Mouse (Mus musculus): Measurements from ENCODE around the gene Snap29. TPM values are rescaled to one million over a fixed set of nuclear protein-coding genes. Genes with fewer than 3 reads are reported as not detected.

Snap29 gene
- polyA plus RNA-seq, 1 experiment: 9.1 TPM

DNA sequence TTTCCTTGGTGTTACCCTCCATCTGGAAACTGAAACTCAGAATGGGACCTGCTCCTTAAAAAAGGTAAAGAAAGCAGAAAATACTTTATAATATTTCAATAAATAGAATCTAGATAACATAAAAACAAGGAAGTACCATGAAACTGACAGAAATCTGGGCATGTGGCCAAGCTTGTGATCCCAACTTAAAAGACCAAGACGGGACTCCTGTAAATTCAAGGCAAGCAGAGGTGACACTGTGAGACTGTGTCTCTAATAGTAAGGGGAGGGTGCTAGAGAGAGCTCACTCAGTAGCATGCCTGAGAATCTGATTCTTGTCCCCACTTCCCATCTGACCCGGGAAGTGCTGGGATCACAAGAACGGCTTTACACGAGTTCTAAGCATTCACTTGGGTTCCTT is 13.0 kb upstream of the Snap29 start:
- Histone ChIP-seq H3K79me3 (ENCODE audit: low read depth) (no peaks in the 10 kb centered on the region), H3K4me3 (ENCODE audit: insufficient read depth, poor library complexity, severe bottlenecking) (no peak overlapping the region), H3K27me3 (ENCODE audit: control insufficient read depth, insufficient read depth, insufficient read length) (no peaks in the 10 kb centered on the region), H3K79me2 (ENCODE audit: control insufficient read depth, insufficient read depth) (no peaks in the 10 kb centered on the region), H3ac (ENCODE audit: control insufficient read depth, insufficient read length, low read depth) (no peak overlapping the region), H3K36me3 (ENCODE audit: control insufficient read depth, insufficient read depth) (peaks cover 6% of the 10 kb centered on the region)
- TF ChIP-seq CTCF (IDR thresholded peaks at IDR 0.05; ENCODE audit: control insufficient read depth, insufficient read depth, insufficient read length): no peak
- TF ChIP-seq FOSL1 (IDR thresholded peaks at IDR 0.05; ENCODE audit: insufficient read depth, low read length, poor library complexity, severe bottlenecking): no peak
- TF ChIP-seq USF1 (IDR thresholded peaks at IDR 0.05; ENCODE audit: low read depth): no peak
- TF ChIP-seq CEBPB (IDR thresholded peaks at IDR 0.05; ENCODE audit: low read depth): no peak
- TF ChIP-seq MAX (IDR thresholded peaks at IDR 0.05): no peak
- no peak for TF ChIP-seq MYOG (IDR thresholded peaks at IDR 0.05; ENCODE audit: control insufficient read depth, extremely low read depth, insufficient read length)
- TF ChIP-seq MYOD1 (IDR thresholded peaks at IDR 0.05; ENCODE audit: control insufficient read depth, insufficient read length, low read depth): no peak

DNA sequence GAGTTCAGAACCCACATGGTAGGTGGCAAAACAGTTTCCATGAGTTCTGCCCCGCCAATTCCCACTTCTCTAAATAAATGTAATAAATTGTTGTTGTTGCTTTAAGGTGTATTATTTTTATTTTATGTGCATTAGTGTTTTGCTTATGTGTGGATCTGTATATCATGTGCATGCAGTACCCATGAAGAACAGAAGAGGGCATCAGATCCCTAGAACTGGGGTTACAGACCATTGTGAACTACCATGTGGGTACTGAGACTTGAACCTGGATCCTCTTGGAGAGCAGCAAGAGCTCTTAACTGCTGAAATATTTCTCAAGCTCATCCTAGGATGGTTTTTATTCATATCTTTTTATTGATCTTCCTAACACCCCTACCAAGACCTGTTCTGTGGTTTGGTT is 2.9 kb upstream of the Snap29 start:
- peaks cover 38% of the 10 kb centered on the region for H3K79me2 ChIP-seq (ENCODE audit: control insufficient read depth, insufficient read depth)
- H3K79me3 ChIP-seq (ENCODE audit: low read depth): peaks cover 3% of the 10 kb centered on the region
- TF ChIP-seq CTCF (IDR thresholded peaks at IDR 0.05; ENCODE audit: control insufficient read depth, insufficient read depth, insufficient read length): no peak
- no peak for TF ChIP-seq CEBPB (IDR thresholded peaks at IDR 0.05; ENCODE audit: low read depth)
- TF ChIP-seq USF1 (IDR thresholded peaks at IDR 0.05; ENCODE audit: low read depth): no peak
- TF ChIP-seq MYOD1 (IDR thresholded peaks at IDR 0.05; ENCODE audit: control insufficient read depth, insufficient read length, low read depth): no peak
- TF ChIP-seq MYOG (IDR thresholded peaks at IDR 0.05; ENCODE audit: control insufficient read depth, extremely low read depth, insufficient read length): no peak
- no peak for TF ChIP-seq MAX (IDR thresholded peaks at IDR 0.05)
- TF ChIP-seq FOSL1 (IDR thresholded peaks at IDR 0.05; ENCODE audit: insufficient read depth, low read length, poor library complexity, severe bottlenecking): no peak
- peaks cover 7% of the 10 kb centered on the region for H3K36me3 ChIP-seq (ENCODE audit: control insufficient read depth, insufficient read depth)
- H3ac ChIP-seq (ENCODE audit: control insufficient read depth, insufficient read length, low read depth): no peak overlapping the region
- no peak overlapping the region for H3K4me3 ChIP-seq (ENCODE audit: insufficient read depth, poor library complexity, severe bottlenecking)
- H3K27me3 ChIP-seq (ENCODE audit: control insufficient read depth, insufficient read depth, insufficient read length): no peaks in the 10 kb centered on the region

DNA sequence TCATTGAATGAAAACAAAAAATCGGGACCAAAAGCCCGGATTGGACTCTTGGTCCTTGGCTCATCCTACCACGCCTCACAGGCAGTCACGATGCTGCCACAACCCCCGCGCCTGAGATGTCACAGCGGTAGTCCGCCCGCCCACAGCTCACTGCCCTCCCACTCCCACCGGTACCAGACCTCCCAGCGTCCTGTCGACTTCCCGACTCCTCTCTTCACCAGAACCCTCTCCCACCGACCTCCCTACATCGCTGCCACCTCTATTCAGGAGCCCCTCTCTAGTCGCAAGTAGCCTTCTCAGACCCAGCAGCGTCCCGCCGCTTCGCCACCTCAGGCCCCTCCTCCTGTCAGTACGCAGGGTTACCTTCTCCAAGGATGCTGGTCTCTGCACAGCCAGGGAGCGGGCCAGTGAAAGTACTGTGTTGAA is 502 bp upstream of the Snap29 start:
- peaks cover 29% of the 10 kb centered on the region for H3K79me2 ChIP-seq (ENCODE audit: control insufficient read depth, insufficient read depth)
- H3K27me3 ChIP-seq (ENCODE audit: control insufficient read depth, insufficient read depth, insufficient read length): no peaks in the 10 kb centered on the region
- H3K79me3 ChIP-seq (ENCODE audit: low read depth): peaks cover 1% of the 10 kb centered on the region
- H3K36me3 ChIP-seq (ENCODE audit: control insufficient read depth, insufficient read depth): peaks cover 7% of the 10 kb centered on the region
- peak overlapping the region; percentile 63 for H3ac ChIP-seq (ENCODE audit: control insufficient read depth, insufficient read length, low read depth)
- TF ChIP-seq MAX (IDR thresholded peaks at IDR 0.05) (peak; percentile 17), MYOG (IDR thresholded peaks at IDR 0.05; ENCODE audit: control insufficient read depth, extremely low read depth, insufficient read length) (no peak)
- H3K4me3 ChIP-seq (ENCODE audit: insufficient read depth, poor library complexity, severe bottlenecking): peak overlapping the region; percentile 65

DNA sequence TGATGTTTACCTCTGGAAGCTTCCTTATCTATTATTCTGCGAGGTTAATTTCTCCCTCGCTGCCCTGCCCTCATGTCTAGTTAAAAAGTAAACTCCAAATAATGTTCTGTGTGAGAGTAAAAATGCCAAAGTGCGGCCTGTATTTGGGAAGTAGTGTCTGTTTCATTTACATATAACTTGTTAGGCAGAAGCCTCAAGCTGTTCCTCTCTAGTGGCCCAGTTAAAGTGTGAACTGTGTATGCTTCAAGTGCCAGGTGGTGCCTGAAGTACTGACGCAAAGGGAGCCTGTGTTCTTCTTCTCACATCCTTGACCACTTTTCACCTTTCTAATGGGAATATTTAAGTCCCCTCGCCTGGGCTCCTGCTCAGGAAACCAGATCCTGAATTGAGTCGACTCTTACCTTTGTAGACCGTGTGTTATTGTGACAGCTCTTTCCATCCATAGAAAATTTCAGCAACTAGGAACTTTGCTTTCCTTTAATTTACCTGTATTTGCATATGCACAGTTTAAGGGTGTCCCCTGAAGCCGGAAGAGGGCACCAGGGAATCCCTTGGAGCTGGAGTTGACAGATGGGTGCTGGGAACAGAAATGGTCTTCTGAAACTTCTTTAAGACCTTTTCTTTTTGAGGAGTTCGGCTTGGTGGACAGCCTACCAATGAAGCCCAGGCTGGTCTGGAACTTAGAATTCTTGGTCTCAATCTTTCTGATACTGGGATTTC is 886 bp downstream of the Snap29 start:
- Histone ChIP-seq H3K79me3 (ENCODE audit: low read depth) (no peaks in the 10 kb centered on the region), H3K36me3 (ENCODE audit: control insufficient read depth, insufficient read depth) (peaks cover 7% of the 10 kb centered on the region)

DNA sequence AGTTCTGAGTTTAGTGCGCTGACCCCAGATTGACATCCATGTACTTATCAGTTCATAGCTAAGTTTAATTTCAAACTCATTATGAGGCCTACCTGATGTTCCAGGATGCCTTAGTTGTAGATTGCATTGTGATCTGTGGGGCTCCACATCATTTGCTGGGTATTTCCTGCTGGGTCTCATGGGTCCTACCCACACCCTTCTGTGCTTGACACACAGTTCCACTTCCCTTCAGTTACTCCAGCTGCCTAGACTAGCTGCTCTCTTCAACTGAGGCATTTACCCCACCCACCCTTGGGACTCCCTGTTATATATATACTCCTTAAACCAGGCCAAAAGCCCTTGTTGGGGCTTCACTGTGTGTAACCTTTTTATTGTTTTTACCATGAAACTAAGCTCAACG is 3.3 kb downstream of the Snap29 start:
- no peak for TF ChIP-seq CEBPB (IDR thresholded peaks at IDR 0.05; ENCODE audit: low read depth)
- Histone ChIP-seq H3K79me2 (ENCODE audit: control insufficient read depth, insufficient read depth) (peaks cover 20% of the 10 kb centered on the region), H3K79me3 (ENCODE audit: low read depth) (no peaks in the 10 kb centered on the region), H3ac (ENCODE audit: control insufficient read depth, insufficient read length, low read depth) (no peak overlapping the region), H3K36me3 (ENCODE audit: control insufficient read depth, insufficient read depth) (no peaks in the 10 kb centered on the region), H3K27me3 (ENCODE audit: control insufficient read depth, insufficient read depth, insufficient read length) (no peaks in the 10 kb centered on the region), H3K4me3 (ENCODE audit: insufficient read depth, poor library complexity, severe bottlenecking) (no peak overlapping the region)

More for the DNA sequence above, 886 bp downstream of the Snap29 start:
- H3K79me2 ChIP-seq (ENCODE audit: control insufficient read depth, insufficient read depth): peaks cover 24% of the 10 kb centered on the region
- H3K4me3 ChIP-seq (ENCODE audit: insufficient read depth, poor library complexity, severe bottlenecking): peak overlapping the region; percentile 65
- TF ChIP-seq MYOD1 (IDR thresholded peaks at IDR 0.05; ENCODE audit: control insufficient read depth, insufficient read length, low read depth) (no peak), FOSL1 (IDR thresholded peaks at IDR 0.05; ENCODE audit: insufficient read depth, low read length, poor library complexity, severe bottlenecking) (no peak), MYOG (IDR thresholded peaks at IDR 0.05; ENCODE audit: control insufficient read depth, extremely low read depth, insufficient read length) (no peak), MAX (IDR thresholded peaks at IDR 0.05) (no peak), CTCF (IDR thresholded peaks at IDR 0.05; ENCODE audit: control insufficient read depth, insufficient read depth, insufficient read length) (no peak), USF1 (IDR thresholded peaks at IDR 0.05; ENCODE audit: low read depth) (no peak), CEBPB (IDR thresholded peaks at IDR 0.05; ENCODE audit: low read depth) (no peak)
- no peaks in the 10 kb centered on the region for H3K27me3 ChIP-seq (ENCODE audit: control insufficient read depth, insufficient read depth, insufficient read length)
- H3ac ChIP-seq (ENCODE audit: control insufficient read depth, insufficient read length, low read depth): peak overlapping the region; percentile 22

DNA sequence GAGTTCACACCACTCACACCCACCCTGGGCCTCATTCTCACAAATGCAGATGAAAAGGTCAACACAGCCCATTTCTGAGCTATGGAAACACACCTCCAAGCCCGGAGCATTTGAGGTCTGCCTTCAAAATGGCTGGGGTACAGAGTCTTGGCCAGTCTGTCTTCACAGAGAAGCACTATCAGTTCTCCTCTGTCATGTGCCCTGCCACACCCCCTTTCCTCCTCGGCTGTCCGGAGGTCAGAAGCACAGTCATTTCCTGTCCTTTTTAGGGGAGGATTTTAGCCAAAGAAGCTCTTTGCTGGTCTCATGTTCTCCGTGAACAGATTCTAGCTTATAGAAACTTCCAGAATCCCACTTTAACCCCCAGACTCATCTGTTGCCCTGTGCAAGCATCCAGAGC is 4.4 kb downstream of the Snap29 start:
- no peaks in the 10 kb centered on the region for H3K79me3 ChIP-seq (ENCODE audit: low read depth)
- H3K4me3 ChIP-seq (ENCODE audit: insufficient read depth, poor library complexity, severe bottlenecking): no peak overlapping the region
- no peaks in the 10 kb centered on the region for H3K27me3 ChIP-seq (ENCODE audit: control insufficient read depth, insufficient read depth, insufficient read length)
- H3K79me2 ChIP-seq (ENCODE audit: control insufficient read depth, insufficient read depth): peaks cover 8% of the 10 kb centered on the region
- H3ac ChIP-seq (ENCODE audit: control insufficient read depth, insufficient read length, low read depth): no peak overlapping the region
- TF ChIP-seq USF1 (IDR thresholded peaks at IDR 0.05; ENCODE audit: low read depth) (peak; percentile 34), CEBPB (IDR thresholded peaks at IDR 0.05; ENCODE audit: low read depth) (no peak)
- no peaks in the 10 kb centered on the region for H3K36me3 ChIP-seq (ENCODE audit: control insufficient read depth, insufficient read depth)

Measured in C2C12 (cell line).